Mouse (Mus musculus): ENCODE measurements around the gene Exoc2.

The Exoc2 gene

DNA sequence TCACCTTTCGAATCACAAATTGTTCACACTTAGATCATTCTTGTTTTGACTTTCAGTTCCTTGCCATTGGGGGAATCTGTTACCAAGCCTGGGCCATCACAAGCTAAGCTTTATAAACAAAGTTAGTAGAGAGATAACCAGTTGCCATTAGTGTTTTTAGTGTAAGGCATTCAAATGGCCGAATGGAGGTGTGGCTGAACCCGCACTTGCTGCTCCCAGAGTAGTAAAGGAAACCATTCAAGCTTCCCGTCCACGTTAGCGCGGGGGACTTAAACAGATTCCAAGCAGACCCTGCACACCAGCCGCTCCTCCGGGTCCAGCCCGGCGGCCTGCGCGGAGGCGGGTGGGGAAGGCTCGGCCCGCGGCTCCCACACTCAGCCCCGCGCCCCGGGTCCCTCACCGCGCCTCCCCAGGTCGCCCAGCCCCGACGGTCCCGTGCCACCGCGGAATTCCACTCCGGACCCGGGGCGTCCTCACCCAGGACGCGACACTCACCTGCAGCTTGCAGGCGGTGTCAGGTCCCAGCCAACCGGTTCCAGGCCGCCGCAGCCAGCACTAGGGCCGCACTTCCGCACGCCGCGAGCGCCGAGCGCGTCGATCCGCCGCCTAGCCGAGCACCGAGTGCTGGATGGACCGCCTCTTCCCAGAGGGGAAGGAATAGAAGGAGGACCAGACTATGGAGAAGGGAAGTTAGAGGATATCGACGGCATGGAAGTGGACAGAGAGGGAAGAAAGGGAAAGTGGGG is at the start of gene Exoc2, which contains the start of gene Gm5447:
TSS of gene Exoc2 (minus strand) at position 593 of the 746 bp plus-strand sequence.
TSS of gene Gm5447 (plus strand) at position 704 of the 746 bp plus-strand sequence.
- peak; percentile 76 to 91 for DNase-seq (ENCODE audit: low spot score in 2 of 2)

DNA sequence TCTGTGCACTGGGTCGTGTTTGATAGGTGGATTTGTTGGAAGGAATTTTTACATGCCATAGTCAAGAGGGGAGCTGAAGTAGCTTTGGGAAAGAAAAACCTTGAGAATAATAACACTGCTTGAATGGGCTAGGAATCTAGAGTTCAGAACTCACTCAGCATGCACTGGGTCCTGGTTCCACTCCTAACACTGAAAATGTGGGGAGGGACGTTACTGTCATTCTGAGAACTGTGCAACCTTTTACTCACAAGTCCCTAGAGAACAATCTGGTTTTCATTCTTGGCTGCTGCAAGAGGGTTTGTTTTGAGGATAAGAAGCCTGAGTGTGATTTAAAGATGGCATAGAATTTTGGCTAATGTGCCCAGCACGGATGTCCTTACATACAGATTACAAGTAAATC is 49.8 kb upstream of the Exoc2 start:
- DNase-seq (ENCODE audit: low spot score in 2 of 2): no peak

DNA sequence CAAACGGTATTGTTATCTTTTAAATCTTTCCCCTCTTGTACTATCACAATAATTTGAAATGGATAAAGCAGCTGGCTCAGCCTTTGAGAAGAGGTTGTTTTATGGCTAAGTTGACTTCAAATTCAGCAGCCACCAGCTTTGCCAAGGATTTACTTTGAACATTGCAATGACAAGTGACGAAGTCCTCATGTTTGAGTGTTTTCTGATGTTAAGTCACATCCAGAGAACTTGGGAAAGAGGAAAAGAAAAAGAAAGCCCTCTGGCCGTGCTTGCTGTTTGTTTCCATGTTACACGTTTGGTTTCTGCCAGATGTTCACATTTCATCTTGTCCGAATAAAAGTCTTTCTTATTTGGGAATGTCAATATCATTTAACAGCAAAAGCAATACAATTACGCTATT is 48.0 kb upstream of the Exoc2 start:
- no peak for DNase-seq (ENCODE audit: low spot score in 2 of 2)

DNA sequence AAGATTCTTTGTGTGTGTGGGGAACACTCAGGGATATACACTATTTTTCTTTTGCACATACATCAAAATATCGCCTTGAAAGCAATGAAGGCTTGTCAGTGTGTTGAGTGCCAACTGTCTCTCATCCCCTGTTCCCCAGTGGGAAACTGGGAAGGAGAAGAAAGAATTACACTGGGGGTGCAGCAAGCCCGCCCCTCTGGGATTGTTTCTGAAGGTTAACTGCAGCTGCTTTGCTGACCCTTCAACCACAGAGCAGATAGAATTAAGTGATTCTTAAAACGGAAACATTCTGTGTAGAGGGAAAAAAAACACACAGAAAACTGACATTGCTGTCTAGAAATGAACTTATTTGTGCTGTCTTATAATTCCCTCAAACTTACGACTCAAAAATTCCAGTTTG is 47.6 kb upstream of the Exoc2 start:
- no peak for DNase-seq (ENCODE audit: low spot score in 2 of 2)

DNA sequence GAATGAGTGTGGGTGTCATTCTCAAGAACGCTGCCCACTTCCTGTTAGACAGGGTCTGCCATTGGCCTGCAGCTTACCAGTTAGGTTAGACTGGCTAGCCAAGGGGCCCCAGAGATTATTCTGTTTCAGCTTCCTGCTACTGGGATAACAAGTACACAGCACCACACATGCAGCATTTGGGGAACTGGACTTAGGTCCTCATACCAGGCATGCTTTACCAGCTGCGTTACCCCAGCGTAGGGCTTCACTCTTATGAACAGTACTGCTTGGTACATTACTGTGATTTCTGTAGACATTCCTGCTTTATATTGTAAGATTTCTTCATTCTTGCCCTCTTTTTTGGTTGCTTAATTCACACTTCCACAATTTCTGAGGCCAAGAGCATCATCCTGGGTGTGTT is 43.7 kb upstream of the Exoc2 start:
- DNase-seq (ENCODE audit: low spot score in 2 of 2): no peak

DNA sequence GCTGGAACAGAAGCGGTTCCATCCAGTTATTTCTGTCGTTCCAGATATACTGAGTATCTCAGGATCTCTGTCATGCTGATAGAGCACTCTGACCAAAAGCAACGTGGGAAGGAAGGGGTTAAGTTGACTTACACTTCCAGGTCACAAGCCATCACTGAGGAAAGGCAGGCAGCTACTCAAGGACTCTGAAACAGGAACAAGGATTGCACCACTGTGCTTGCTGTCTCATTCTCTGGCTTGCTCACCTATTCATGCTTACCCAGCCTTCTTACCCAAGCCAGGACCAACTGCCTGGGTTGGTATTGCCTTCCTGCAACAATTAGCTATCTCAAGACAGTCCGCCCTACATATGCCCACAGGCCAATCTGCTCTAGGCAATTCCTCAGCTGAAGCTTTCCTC is 31.1 kb upstream of the Exoc2 start:
- DNase-seq (ENCODE audit: low spot score in 2 of 2): no peak

DNA sequence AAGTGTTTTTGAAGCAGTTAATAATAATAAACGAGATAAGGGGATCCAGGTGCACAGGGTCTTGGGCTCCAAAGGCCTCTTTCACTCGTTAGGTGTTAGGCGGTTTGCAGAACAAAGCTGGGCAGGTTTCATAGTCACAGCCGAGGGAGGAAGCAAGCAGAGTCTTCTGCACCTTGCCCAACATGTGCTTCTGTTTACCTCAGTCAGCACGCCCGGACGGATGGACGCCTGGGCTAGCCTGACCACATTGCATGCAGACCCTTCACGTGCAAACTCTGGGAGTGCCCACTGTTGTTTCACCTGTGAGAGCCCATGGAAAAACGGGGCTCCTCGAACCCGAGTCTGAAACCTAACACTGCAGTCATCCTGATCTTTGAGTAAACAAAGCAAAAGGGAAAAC is 30.6 kb upstream of the Exoc2 start:
- DNase-seq (ENCODE audit: low spot score in 2 of 2): peak in 1 of 2 experiments; percentile 63

DNA sequence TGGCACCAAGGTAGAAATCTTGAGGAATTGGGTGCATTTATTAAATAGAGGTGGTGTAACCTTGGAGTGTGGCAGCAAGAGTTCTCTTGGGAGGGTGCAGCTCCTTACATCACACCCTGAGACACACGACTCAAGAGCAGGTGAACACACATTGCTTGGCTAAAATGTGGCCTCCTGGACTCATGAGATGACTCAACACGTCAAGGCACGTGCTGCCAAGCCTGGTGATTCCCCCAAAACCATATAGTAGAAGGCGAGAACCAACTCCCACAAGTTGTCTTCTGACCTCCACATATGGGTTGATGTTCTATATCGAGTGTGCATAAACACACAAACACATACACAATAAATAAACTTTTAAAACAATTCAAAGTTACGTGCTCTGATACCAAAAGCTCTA is 25.9 kb upstream of the Exoc2 start:
- DNase-seq (ENCODE audit: low spot score in 2 of 2): no peak

DNA sequence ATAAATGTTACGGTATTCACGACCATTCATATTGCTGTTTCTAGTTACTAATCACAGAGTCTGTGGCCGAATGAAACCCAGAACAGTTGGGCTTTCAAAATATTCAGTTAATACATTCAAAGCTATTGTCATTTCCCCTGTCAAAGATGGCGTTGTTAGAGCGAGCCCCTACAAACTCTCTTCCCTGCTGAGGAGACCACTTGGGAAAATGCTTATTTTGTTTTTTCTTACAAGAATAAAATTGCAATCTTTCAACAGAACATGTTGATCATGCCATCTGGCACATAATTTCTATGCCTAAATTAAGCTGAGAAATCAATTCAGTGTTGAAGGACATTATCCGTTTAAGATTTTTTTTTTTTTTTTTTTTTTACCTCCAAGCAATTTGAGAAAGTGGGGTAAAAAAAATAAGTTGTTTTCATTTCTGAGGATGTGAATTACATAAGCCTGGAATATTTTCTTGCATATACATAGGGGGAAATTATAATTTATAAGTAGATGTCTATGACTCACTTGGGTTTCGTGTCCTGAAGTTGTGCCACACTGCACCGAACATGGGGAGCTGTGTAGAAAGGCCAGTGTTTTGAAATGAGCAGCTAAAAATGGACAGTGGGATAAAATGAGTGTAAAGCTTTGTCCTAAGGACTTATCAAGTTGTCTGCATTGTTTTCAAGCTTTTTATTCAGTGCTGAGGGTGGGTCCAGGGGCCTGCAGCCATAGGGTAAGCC is 23.8 kb upstream of the Exoc2 start:
- DNase-seq (ENCODE audit: low spot score in 2 of 2): no peak

DNA sequence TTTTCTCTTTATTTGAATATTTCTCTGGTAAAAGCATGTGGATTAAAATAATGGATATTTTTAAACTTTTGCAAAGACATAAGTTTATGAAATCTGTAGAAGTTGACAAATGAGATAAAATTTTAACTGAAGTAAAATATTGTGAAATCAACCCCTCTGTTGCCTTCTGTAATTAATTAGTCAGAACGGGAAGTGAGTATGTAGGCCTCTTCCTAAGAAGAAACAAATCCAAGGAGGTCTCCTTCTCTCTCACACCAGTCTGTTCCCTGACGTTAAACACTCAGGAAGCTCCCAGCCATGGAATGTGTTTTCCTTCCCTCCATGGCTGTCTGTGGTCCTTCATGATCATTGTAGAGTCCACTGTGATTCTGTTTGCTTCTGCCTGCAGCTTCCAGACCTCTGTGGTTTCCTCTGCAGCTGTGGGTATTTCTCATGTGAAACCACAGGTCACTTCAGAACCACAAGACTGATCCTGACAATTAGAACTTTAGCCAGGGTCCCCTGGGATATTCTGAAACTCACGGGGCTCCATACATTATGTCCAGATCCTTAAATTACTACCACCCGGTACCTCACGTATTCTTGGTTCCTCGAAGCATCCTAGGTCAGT is 20.5 kb upstream of the Exoc2 start:
- no peak for DNase-seq (ENCODE audit: low spot score in 2 of 2)

DNA sequence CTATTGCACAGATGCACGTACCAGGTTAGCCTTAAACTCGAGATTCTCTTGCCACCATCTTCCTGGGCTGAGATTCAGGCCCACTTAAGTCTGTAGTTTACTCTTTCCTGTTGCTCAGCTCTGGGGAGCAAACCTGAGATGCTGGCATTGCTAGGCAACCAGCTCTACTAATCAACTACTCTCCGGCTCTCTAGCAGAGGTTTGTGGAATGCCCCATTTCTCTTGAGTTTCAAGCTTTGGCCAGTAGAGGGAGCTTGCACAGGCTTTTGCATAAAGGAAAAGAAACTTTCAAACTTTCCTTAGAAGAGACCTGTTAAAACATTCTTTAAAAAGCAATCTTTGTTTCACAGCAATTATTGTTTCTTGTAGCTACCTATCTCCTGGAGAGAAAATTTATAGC is 19.9 kb upstream of the Exoc2 start:
- DNase-seq (ENCODE audit: low spot score in 2 of 2): peak in 1 of 2 experiments; percentile 25

DNA sequence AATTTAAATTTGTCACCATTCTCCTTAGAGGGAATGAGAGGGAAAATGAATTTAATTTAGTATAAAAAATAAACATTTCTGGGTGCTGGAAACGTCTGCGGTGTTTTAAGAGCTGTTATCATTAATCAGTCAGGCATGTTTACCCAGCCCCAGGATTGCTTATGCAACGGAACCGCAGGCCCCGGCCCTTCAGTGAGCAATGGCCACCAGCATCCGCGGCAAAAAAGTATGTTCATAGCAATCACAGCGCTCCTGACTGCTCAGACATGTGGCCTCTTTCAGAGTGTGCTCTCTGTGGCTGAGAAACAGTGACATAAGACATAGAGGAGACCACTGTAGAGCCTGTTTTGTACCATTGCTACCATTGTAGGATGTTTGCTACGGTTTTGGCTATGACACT is 16.3 kb upstream of the Exoc2 start:
- no peak for DNase-seq (ENCODE audit: low spot score in 2 of 2)

DNA sequence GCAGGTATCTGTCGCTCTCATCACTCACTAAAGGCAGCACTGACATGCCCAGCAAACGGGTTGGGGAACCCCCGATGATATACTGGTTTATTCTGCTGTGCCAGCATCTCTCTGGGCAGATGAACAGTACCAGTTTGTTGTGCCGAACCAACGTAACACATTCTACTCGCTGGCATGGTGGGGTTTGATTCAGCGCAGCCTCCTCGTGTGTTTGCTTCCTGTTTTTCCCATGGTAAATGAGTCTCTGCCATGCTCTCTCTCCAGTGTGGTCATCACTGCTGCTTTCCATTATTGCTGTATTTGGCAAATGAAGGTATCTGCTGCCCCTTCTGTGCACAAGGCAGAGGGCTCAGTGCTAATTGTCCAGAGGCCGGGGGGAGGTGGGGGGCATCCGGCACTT is 15.8 kb upstream of the Exoc2 start:
- no peak for DNase-seq (ENCODE audit: low spot score in 2 of 2)

DNA sequence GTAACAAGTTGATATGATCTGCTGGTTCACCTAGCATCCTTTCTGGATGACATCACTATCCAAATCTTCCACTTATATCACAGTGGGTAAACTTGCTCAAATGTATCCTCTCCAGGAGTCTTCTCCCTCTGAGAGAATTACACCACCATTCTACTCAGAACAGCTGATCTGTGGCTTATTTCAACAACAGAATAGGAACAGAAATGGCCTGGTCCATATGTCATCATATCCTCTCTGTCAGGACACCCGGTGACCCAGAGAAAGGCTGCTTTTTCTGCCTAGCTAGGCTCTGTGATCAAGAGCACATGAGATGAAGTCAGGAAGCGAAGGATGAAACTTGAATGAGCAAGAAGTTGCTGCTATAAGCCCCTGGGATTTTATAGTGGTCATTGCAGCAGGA is 13.8 kb upstream of the Exoc2 start:
- DNase-seq (ENCODE audit: low spot score in 2 of 2): no peak

DNA sequence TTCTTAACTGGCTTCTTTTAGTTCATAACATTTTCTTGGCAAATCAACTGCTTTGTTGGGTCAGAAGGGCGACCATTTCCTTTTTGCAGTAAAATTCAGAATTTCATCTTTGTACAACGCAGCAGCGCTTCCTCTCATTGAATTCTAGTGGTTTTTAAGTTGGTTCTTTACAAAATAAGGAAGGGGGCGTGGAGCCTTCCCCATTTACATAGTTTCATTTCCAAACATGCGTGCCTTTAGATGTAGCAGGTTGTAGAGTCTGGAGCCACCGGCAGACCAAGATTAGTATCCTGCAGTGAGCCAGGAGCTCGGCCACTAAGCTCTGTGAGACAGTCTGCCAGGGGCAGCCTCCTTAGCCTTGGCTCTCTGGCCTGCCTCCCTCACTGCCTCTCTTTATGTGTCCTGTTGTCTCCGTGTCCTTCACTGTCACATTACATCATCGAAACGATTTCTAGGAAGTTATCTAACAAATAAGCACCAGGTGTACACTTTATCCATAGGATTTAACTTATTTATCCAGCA is 13.1 kb upstream of the Exoc2 start:
- DNase-seq (ENCODE audit: low spot score in 2 of 2): no peak

DNA sequence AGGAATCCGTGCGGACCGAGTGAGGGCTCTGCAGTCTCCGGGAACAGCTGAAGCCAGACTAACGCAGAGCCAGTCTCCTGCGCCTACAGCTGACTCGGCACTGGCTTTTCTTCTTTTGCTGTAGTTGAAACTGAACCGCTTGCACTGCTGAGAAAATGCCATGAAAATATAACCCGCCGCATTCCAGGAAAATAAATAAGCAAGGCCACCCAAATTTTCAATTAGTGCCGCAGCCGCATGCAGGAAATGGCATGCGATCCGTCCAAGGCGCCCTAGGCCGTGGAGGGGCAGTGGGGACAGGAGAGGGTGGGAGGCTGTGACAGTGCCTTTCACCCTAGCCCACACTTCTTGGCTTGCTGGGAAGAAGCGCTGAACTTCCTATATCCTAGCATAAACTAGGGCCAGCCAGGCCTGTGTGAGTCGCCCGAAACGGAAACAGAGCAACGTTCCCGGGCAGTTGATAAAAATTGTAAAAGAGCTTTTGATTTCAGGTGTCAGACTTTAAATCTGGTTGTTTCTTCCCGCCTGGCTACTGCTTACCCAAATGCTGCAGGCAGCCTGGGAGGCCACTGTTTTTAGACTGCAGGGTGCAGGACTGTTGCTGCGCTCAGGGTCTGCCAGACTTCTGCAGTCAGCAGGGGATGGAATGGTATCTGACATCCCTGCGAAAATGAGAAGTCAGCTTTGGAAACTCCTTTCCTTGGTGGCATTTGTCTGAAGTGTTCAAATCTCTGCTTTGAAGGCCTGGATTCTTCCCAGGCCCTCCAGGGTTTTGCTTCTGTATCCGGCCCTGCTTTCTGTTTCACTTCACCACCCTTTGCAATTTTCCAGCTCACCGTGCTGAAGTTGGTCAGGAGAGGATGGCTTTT is 11.9 kb upstream of the Exoc2 start:
- no peak for DNase-seq (ENCODE audit: low spot score in 2 of 2)

DNA sequence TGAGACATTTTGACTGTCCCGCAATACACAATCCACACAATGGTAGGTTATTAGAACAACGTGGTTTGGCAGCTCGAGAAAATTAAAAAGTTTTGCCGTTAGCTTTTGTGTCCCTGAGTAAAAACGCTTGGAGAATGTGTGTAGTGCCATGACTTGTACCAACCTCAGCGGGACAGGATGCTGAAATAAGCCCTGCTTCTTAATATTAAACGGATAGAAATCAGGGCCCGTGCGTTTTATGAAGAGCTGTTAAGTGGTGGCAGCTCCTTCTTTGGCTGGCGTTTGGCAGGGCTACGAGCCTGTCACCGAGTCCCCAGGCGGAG is 11.3 kb upstream of the Exoc2 start:
- DNase-seq (ENCODE audit: low spot score in 2 of 2): no peak

DNA sequence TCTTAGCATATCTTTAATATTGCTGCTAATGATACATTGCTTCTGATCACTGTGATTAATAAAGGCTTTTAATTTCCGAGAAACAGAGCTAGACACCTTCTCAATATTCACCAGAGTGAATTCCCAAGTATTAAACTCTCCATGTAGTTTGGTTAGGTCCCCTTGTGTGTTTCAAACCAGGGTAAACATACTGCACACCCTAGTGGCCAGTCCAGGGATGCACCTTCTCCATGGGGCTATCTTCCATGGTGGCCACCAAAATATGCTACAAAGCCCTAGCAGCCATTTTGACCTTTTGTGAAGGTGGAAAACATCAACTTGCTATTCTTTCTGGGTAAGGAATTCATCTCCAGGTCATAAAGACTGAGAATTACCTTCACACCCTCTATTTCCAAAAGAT is 7.8 kb upstream of the Exoc2 start:
- DNase-seq (ENCODE audit: low spot score in 2 of 2): peak in 1 of 2 experiments; percentile 44

DNA sequence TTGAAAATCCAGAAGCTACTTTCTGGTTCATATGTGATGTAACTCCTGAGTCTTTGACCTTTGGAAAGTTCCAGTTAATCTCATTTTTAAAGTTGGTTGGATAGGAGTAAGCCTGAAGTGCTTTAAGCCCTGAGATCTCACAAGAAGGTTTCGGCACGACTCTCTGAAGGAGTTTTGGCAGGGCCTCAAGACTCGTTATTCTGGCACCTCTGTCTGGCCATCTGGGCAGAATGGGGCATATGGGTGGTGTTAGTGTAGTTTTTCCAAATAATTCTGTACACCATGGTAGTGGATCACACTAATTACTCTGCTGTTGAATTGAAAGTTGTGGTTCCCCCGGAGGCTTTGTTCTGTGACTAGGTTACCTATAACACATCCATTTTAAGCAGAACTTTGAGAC is 4.3 kb upstream of the Exoc2 start:
- no peak for DNase-seq (ENCODE audit: low spot score in 2 of 2)

DNA sequence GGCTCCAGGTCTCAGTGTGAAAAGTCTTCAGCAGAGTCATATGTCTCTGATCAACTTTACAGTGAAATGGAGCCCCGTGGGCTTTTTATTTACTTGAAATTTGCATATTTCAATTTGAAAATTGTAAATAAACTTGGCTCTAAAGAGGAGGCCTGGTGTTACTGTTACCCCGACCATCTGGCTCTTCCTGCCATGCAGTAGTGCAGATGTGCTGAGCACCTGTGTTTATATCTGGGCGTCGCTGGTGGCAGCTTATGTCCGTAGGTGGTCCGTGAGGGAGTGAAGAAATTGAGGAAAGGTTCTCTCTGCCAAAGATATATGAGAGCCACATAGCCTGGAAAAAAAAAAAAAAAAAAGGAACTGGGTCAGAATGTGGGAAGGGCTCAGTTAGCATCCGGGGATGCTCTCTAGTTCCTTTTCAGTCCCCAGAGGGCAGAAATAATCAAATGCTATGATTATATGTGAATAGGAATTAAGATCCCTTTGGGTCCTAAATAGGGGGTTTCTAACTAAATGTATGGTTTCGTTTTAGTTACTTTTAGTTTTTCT is 2.7 kb upstream of the Exoc2 start:
- DNase-seq (ENCODE audit: low spot score in 2 of 2): no peak

DNA sequence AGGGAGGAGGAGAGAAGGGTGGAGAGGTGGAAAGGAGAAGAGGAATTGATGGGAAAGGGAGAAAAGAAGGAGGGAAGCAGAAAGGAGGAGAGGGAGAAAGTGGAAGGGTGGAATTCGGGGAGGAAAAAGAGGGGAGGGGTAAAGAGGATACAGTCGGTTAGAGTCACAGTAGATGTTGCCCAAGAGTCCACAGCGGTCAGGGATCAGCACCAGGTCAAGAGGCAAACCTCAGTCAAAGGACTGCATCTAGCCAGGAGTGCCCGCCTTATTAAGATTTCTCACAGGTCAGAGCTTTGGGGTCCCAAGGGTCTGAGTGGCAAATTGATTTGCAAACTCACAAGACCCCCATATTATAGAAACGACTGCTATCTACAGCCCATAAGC is 346 bp upstream of the Exoc2 start:
- DNase-seq (ENCODE audit: low spot score in 2 of 2): no peak

DNA sequence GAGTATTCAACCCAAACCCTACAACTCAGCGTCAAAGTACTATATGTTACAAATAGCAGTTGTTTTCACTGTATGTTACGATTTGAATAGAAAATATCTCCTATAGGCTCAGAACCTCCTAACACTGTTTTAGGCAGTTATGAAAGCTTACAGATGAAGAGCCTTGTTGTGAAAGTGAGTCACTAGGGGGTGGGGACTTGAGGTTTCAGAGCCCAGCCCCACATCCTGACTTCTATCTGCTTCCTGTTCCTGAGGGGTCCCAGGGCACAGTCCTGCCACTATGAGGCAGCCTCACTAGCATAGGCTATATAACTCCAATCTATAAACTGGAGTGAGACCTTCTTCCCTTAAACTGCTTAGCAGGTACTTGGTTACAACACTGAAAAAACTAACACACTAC is 1.8 kb downstream of the Exoc2 start:
- DNase-seq (ENCODE audit: low spot score in 2 of 2): no peak

All from spleen, postnatal 4 days (tissue).